Mouse (Mus musculus) urinary bladder, adult 2 months (tissue): ENCODE results near the gene Acaca. TPM values are rescaled to one million over a fixed set of nuclear protein-coding genes. Genes with fewer than 3 reads are reported as not detected.
"Not testable (repeated sequence)": the region's sequence is repeated elsewhere in the genome, so short reads cannot be mapped to it uniquely, and the experiment has no call there.

Experiments
- DNase-seq: peaks from one replicate; pipeline ENCODE4 v3.0.0; 2022; ENCODE audit warnings: low spot score
- polyA plus RNA-seq: library from polyadenylated mRNA; depleted of rRNA; stranded (reverse); fragments of >200 nt; gene quantifications from 2 replicates; pipeline ENCODE4 v1.2.3, GENCODE M21; 2012

The Acaca gene
- polyA plus RNA-seq, 1 experiment, result 17.6 TPM

- no peak for DNase-seq
Measured at GRCm38 (mm10) chr11:84332384-84332783, 202.9 kb downstream of the Acaca start.

- DNase-seq, result no peak
Measured at GRCm38 (mm10) chr11:84332860-84333259, 203.4 kb downstream of the Acaca start.

GRCm38 (mm10) chr11:84338273-84338672, 208.8 kb downstream of the Acaca start:
- DNase-seq, result not testable (repeated sequence)

GRCm38 (mm10) chr11:84340630-84341029, 211.2 kb downstream of the Acaca start:
- no peak for DNase-seq

- no peak for DNase-seq
Measured at GRCm38 (mm10) chr11:84344522-84345236, 215.2 kb downstream of the Acaca start.

GRCm38 (mm10) chr11:84347766-84348165, 218.3 kb downstream of the Acaca start:
- no peak for DNase-seq

- DNase-seq, result no peak
Measured at GRCm38 (mm10) chr11:84348843-84349825, 219.7 kb downstream of the Acaca start.

GRCm38 (mm10) chr11:84351150-84351549, 221.7 kb downstream of the Acaca start:
- no peak for DNase-seq

- no peak for DNase-seq
Measured at GRCm38 (mm10) chr11:84353058-84353726, 223.7 kb downstream of the Acaca start.

- no peak for DNase-seq
Measured at GRCm38 (mm10) chr11:84357304-84357703, 227.8 kb downstream of the Acaca start.

GRCm38 (mm10) chr11:84357771-84358170, 228.3 kb downstream of the Acaca start:
- DNase-seq, result no peak

GRCm38 (mm10) chr11:84361551-84361950, 232.1 kb downstream of the Acaca start:
- DNase-seq, result no peak

GRCm38 (mm10) chr11:84362633-84363243, 233.3 kb downstream of the Acaca start:
- no peak for DNase-seq

- no peak for DNase-seq
Measured at GRCm38 (mm10) chr11:84365313-84365712, 235.8 kb downstream of the Acaca start.

GRCm38 (mm10) chr11:84368902-84369301, 239.4 kb downstream of the Acaca start:
- no peak for DNase-seq

GRCm38 (mm10) chr11:84373122-84373521, 243.7 kb downstream of the Acaca start:
- DNase-seq, result no peak

- no peak for DNase-seq
Measured at GRCm38 (mm10) chr11:84375951-84376496, 246.6 kb downstream of the Acaca start.

GRCm38 (mm10) chr11:84376510-84377365, 247.3 kb downstream of the Acaca start:
- DNase-seq, result no peak

- DNase-seq, result no peak
Measured at GRCm38 (mm10) chr11:84382450-84382849, 253.0 kb downstream of the Acaca start.

GRCm38 (mm10) chr11:84383891-84384290, 254.4 kb downstream of the Acaca start:
- no peak for DNase-seq
